ENCODE assay signal across 15 mouse cellular contexts in the genomic region with DNA sequence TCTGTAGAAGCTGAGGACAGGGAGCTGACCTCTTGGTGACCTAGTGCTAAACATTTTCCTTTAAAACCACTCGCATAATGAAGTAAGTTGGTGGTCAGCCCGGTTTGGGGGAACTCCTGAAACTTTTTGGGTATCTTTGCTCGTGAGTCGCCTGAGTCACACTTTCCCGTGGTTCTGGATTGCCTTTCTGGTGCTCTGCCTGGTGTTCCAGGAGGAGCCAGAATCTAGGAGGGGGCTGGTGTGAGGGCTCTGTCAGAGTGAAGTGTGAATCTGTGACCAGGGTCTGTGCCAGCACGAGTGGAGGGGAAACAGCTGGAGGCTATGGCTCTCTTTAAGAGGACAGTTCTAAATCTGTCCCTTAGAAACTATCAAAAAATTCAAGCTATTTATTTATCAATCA.
DNase-seq lines count a peak whose midpoint lies in the region; ATAC-seq and TF ChIP-seq lines count a peak whose summit lies in the region.
"Had no signal": no experiment of that assay in that cellular context is flagged by ENCODE, and none has a peak within 500 bp of the region (broad histone marks: within the 10 kb centered on the region; RNA-seq: fewer than 3 reads in every experiment).

No protein-coding gene starts in this region.

- 30% methylated on average over 6 of the region's 6 CpGs for WGBS in heart, embryonic 12.5 days
- WGBS in lung, postnatal 0 days, result 45% methylated on average over 6 of the region's 6 CpGs
- WGBS in hindbrain, embryonic 13.5 days, result 70% methylated on average over 6 of the region's 6 CpGs

- no peaks in the 10 kb centered on the region for H3K27me3 ChIP-seq in heart, embryonic 12.5 days (replicated peaks)
- H3K27me3 ChIP-seq in lung, postnatal 0 days (replicated peaks; ENCODE audit: insufficient read depth, low read length), result no peaks in the 10 kb centered on the region
- H3K27me3 ChIP-seq in hindbrain, embryonic 13.5 days, result no peaks in the 10 kb centered on the region
- H3K27me3 ChIP-seq: forebrain, embryonic 12.5 days; limb, embryonic 15.5 days had no signal

- no peaks in the 10 kb centered on the region for H3K36me3 ChIP-seq in heart, embryonic 12.5 days
- no peaks in the 10 kb centered on the region for H3K36me3 ChIP-seq in lung, postnatal 0 days (ENCODE audit: insufficient read depth, low read length)
- H3K36me3 ChIP-seq in hindbrain, embryonic 13.5 days, result no peaks in the 10 kb centered on the region
- H3K36me3 ChIP-seq: forebrain, embryonic 12.5 days; limb, embryonic 15.5 days had no signal

- intact Hi-C loops in gastrocnemius, postnatal 14 days (cut with DNase I; ENCODE audit: low total_unique reads), result no loop called here
- intact Hi-C loops in gastrocnemius, postnatal 36 days (cut with DNase I), result no loop called here

- peak overlapping the region; percentile 21; the same call in 1 of the 2 replicates for H3K4me2 ChIP-seq in heart, embryonic 12.5 days
- H3K4me2 ChIP-seq in lung, postnatal 0 days (replicated peaks; ENCODE audit: low read depth, low read length), result no peak overlapping the region
- H3K4me2 ChIP-seq in hindbrain, embryonic 13.5 days, result no peak overlapping the region
- H3K4me2 ChIP-seq: forebrain, embryonic 12.5 days; limb, embryonic 15.5 days had no signal

- H3K9ac ChIP-seq in heart, embryonic 12.5 days, result no peak overlapping the region
- no peak overlapping the region for H3K9ac ChIP-seq in lung, postnatal 0 days (replicated peaks; ENCODE audit: low read depth)
- H3K9ac ChIP-seq in hindbrain, embryonic 13.5 days, result no peak overlapping the region
- H3K9ac ChIP-seq: forebrain, embryonic 12.5 days; limb, embryonic 15.5 days had no signal

- H3K27ac ChIP-seq in heart, embryonic 12.5 days (ENCODE audit: poor library complexity, severe bottlenecking), result peak overlapping the region; percentile 82
- H3K27ac ChIP-seq in lung, postnatal 0 days (ENCODE audit: low read length), result no peak overlapping the region
- H3K27ac ChIP-seq in hindbrain, embryonic 13.5 days, result no peak overlapping the region
- H3K27ac ChIP-seq: forebrain, embryonic 12.5 days; limb, embryonic 15.5 days had no signal

- peak; percentile 18 for DNase-seq in gastrocnemius, postnatal 14 days
- DNase-seq in gastrocnemius, postnatal 36 days, result no peak
- DNase-seq in NIH3T3 (ENCODE audit: low read depth), result peak; percentile 77
- peak; percentile 68 for DNase-seq in lung, postnatal 0 days (ENCODE audit: low spot score)
- no peak for DNase-seq in thymus, postnatal 14 days
- DNase-seq in kidney, adult 9 months, result no peak
- DNase-seq: cerebellum, adult 18-20 months; kidney, postnatal 36 days; layer of hippocampus, postnatal 36 days; thymus, postnatal 4 days had no signal

- TF ChIP-seq EP300 in lung, postnatal 0 days (IDR thresholded peaks at IDR 0.05), result no peak

- no peak overlapping the region for H3K4me3 ChIP-seq in heart, embryonic 12.5 days
- H3K4me3 ChIP-seq in lung, postnatal 0 days (ENCODE audit: low read depth, low read length), result no peak overlapping the region
- H3K4me3 ChIP-seq in hindbrain, embryonic 13.5 days, result no peak overlapping the region
- H3K4me3 ChIP-seq: forebrain, embryonic 12.5 days; limb, embryonic 15.5 days had no signal

- peak; percentile 71 for ATAC-seq in heart, embryonic 12.5 days (ENCODE audit: insufficient number of reproducible peaks, low FRiP score)
- ATAC-seq in lung, postnatal 0 days, result peak; percentile 84
- no peak for ATAC-seq in hindbrain, embryonic 13.5 days (ENCODE audit: low FRiP score)
- ATAC-seq: intestine, embryonic 16.5 days had no signal

- 0 out of 2 replicates have a peak, but pooled peaks cover 6% of the 10 kb centered on the region for H3K9me3 ChIP-seq in heart, embryonic 12.5 days (replicated peaks)
- no peaks in the 10 kb centered on the region for H3K9me3 ChIP-seq in lung, postnatal 0 days (ENCODE audit: low read length)
- no peaks in the 10 kb centered on the region for H3K9me3 ChIP-seq in hindbrain, embryonic 13.5 days
- H3K9me3 ChIP-seq: forebrain, embryonic 12.5 days; limb, embryonic 15.5 days had no signal

- peaks cover 31% of the 10 kb centered on the region for H3K4me1 ChIP-seq in heart, embryonic 12.5 days (replicated peaks)
- H3K4me1 ChIP-seq in lung, postnatal 0 days (ENCODE audit: insufficient read depth, low read depth, low read length), result no peaks in the 10 kb centered on the region
- peaks cover 7% of the 10 kb centered on the region for H3K4me1 ChIP-seq in hindbrain, embryonic 13.5 days (replicated peaks)

- TF ChIP-seq CTCF in lung, postnatal 0 days (IDR thresholded peaks at IDR 0.05), result no peak

Comparison
In these comparisons a context has a peak if more than half of its experiments do, and no peak if none do; other contexts are left out.
1. DNase-seq: peak in gastrocnemius, postnatal 14 days (single experiment), NIH3T3 (single experiment) and lung, postnatal 0 days (single experiment); none in gastrocnemius, postnatal 36 days (0 of 2), thymus, postnatal 14 days (single experiment) and kidney, adult 9 months (single experiment).